Mouse (Mus musculus) brown adipose tissue, adult 24 weeks (tissue): ENCODE data around the gene Gm10251. TPM values are rescaled to one million over a fixed set of nuclear protein-coding genes. Genes with fewer than 3 reads are reported as not detected.
"Not testable (repeated sequence)": the region's sequence is repeated elsewhere in the genome, so short reads cannot be mapped to it uniquely, and the experiment has no call there.

Source experiments
- H3K27ac ChIP-seq: fragments of 200-500 bp; replicated peaks from 2 replicates; pipeline ENCODE4 v1.5.1; 2012; ENCODE audit warnings: low read depth, mild to moderate bottlenecking, low read length
- H3K4me1 ChIP-seq: fragments of 200-500 bp; 2 replicates; pipeline ENCODE4 v1.6.1; 2012; ENCODE audit warnings: low read length, mixed read lengths; ENCODE audit not compliant: control insufficient read depth, insufficient read depth, insufficient read length
- H3K4me3 ChIP-seq: fragments of 200-500 bp; 2 replicates; pipeline ENCODE4 v1.5.1; 2012; ENCODE audit warnings: low read depth, mild to moderate bottlenecking, low read length, moderate library complexity; ENCODE audit not compliant: insufficient read depth
- polyA plus RNA-seq: library from polyadenylated mRNA; stranded (reverse); fragments of >200 nt; gene quantifications from 2 replicates; pipeline ENCODE4 v1.2.4, GENCODE M21; 2012; ENCODE audit not compliant: missing spikeins, insufficient read depth, insufficient read length

The Gm10251 gene
- polyA plus RNA-seq: not detected in 2 replicates

DNA sequence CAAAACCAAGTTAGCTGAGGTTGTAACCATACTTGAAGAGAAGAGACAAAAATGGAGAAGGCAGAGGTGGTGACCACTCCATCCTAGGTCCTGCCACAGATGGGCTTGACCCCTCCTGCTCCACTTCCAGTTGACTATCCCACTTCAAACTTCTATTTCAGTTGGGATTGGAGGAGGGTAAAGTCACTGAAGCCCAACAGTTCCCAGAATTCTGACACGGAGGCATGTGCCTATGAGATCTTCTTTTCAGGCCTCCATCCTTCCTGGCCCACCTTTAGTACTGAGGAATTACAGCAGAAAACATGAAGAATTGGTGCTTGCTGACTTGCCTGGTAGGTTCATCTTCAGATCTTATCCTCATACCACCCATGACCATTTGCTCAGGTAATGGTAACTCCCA is at the start of gene Gm10251:
Gm10251 (minus strand) TSS at position 101 of the 400 bp plus-strand sequence.
- H3K27ac ChIP-seq, H3K4me3 ChIP-seq, H3K4me1 ChIP-seq: not testable (repeated sequence)

DNA sequence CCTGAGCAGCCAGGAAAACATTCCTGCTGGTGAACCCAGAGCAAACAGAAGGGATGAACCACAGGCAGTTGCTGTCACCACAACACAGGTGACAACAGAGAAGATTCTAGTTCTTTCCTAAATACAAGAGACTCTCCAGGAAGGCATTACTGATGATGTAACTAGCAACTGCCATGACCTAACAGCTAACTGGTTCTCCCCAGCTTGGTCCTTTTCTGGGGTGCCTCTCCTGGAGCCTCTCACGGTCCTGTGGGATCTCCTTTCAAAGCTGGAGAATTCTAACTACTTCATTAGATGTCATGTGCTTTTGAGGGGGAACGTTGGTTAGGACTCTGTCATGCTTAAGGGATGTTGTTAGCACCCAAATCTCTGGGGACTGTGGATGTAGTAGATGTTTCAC is 36.2 kb upstream of the Gm10251 start, which contains the start of gene Gm8050:
Gm8050 (minus strand) TSS at position 101 of the 400 bp plus-strand sequence.
- H3K27ac ChIP-seq, H3K4me1 ChIP-seq, H3K4me3 ChIP-seq: not testable (repeated sequence)

DNA sequence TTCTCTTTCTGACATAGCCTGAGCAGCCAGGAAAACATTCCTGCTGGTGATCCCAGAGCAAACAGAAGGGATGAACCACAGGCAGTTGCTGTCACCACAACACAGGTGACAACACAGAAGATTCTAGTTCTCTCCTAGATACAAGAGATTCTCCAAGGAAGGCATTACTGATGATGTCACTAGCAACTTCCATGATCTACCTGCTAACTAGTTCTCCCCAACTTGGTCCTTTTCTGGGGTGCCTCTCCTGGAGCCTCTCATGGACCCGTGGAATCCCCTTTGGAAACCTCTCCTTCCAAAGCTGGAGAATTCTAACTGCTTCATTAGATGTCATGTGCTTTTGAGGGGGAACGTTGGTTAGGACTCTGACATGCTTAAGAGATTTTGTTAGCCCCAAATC is 61.7 kb downstream of the Gm10251 start, which contains the start of gene Gm3460:
Gm3460 (minus strand) TSS at position 101 of the 400 bp plus-strand sequence.
- H3K4me1 ChIP-seq, H3K4me3 ChIP-seq, H3K27ac ChIP-seq: not testable (repeated sequence)

DNA sequence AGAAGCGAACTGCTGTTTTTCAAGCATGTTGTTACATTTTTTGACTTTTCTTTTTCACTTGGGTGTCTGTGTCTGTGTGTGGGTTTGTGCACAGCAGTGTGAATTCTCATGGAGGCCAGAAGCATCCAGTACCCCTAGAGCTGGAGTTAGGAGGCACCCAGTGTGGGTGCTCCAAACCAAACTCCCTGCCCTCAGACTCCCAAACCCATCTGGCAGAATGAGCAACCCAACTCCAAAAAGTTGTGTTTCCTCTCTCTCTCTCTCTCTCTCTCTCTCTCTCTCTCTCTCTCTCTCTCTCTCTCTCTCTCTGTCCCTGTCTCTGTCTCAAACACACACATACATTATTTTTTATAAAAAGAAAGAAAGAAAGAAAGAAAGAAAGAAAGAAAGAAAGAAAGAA is 77.5 kb downstream of the Gm10251 start:
- not testable (repeated sequence) for H3K27ac ChIP-seq, H3K4me3 ChIP-seq, H3K4me1 ChIP-seq

DNA sequence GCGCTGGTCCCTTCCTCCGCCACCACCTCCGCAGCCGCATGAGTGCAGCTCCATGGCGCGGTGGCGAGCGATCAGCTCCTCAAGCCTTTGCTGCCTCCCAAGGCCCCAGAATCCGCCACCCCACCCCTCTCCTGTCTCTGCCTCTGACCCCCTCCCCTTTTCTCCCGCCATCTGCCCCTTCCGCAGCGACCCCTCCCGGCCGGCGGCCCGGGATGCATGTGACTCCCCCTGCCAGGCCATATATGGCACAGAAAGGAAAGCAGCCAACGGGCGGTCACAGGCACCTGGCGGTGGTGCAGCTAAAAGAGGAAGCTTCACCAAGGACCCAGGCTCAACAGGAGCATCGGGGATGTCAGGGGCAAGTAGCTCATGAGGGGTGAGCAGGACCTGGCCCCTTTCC is 79.0 kb downstream of the Gm10251 start:
- H3K27ac ChIP-seq, H3K4me3 ChIP-seq, H3K4me1 ChIP-seq: not testable (repeated sequence)

DNA sequence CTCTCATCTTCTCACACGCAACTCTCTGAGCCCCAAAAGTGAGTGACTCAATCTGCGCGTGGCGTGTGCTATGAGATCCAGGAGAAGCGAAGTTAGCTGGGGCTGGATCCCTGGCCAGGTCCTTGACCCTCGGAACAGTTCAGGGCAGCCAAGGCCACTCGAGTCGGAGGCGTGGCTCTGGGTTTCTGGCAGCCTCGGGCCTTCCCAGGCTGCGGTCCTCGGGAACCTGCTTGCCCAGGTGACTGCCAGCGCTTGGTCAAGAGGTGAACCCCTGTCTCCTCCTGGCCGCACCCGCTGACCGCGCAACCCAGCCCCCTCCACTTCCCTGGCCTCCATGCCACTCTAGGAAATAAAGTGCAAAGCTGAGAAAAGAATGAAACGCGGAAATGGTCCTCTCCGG is 79.4 kb downstream of the Gm10251 start:
- H3K4me1 ChIP-seq, H3K27ac ChIP-seq: not testable (repeated sequence)
- H3K4me3 ChIP-seq: peak overlapping the region; percentile 25

DNA sequence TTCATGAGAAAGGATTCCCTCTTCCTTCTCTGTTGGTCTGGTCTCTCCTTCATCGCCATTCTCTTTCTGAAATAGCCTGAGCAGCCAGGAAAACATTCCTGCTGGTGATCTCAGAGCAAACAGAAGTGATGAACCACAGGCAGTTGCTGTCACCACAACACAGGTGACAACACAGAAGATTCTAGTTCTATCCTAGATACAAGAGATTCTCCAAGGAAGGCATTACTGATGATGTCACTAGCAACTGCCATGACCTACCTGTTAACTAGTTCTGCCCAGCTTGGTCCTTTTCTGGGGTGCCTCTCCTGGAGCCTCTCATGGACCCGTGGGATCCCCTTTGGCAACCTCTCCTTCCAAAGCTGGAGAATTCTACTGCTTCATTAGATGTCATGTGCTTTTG is 93.5 kb downstream of the Gm10251 start, which contains the start of gene Gm3629:
Gm3629 (minus strand) TSS at position 101 of the 400 bp plus-strand sequence.
- H3K4me3 ChIP-seq, H3K27ac ChIP-seq, H3K4me1 ChIP-seq: not testable (repeated sequence)

Other genes starting within 250 kb of the Gm10251 start
- not detected in 2 replicates for gene Gm3594, start 239.6 kb downstream of the Gm10251 start, polyA plus RNA-seq
- not detected in 2 replicates for gene Gm8356, start 146.9 kb downstream of the Gm10251 start, polyA plus RNA-seq
- gene Gm3629, start 93.6 kb downstream of the Gm10251 start, polyA plus RNA-seq: not detected in 2 replicates
- gene Gm3460, start 61.8 kb downstream of the Gm10251 start, polyA plus RNA-seq: not detected in 2 replicates
- gene Gm8050, start 36.1 kb upstream of the Gm10251 start, polyA plus RNA-seq: not detected in 2 replicates
- gene Gm3636, start 58.2 kb upstream of the Gm10251 start, polyA plus RNA-seq: not detected in 2 replicates
- not detected in 2 replicates for gene Gm8362, start 90.2 kb upstream of the Gm10251 start, polyA plus RNA-seq
- not detected in 2 replicates for gene Gm3642, start 156.1 kb upstream of the Gm10251 start, polyA plus RNA-seq
- gene Gm3667, start 205.8 kb upstream of the Gm10251 start, polyA plus RNA-seq: not detected in 2 replicates